Mouse (Mus musculus) B cell, adult (primary cell): ENCODE results near the gene Psg25. TPM values are rescaled to one million over a fixed set of nuclear protein-coding genes. Genes with fewer than 3 reads are reported as not detected.

ENCODE experiments used
- total RNA-seq: library from RNA; stranded (reverse); gene quantifications from 4 replicates; pipeline ENCODE4 v1.2.4, GENCODE M21; 2023; ENCODE audit not compliant: inconsistent age

The Psg25 gene
- not detected in 4 replicates for total RNA-seq

GRCm38 (mm10) chr7:18532169-18532568 lies at the start of gene Psg25:
TSS of gene Psg25 (minus strand) at chr7:18532269.

GRCm38 (mm10) chr7:18567205-18567604 lies 35.1 kb upstream of the Psg25 start, which contains the start of gene Psg27:
TSS of gene Psg27 (minus strand) at chr7:18567305.

GRCm38 (mm10) chr7:18484077-18484476 lies 48.0 kb downstream of the Psg25 start, which contains the start of gene Psg26:
TSS of gene Psg26 (minus strand) at chr7:18484177.

Other genes with a start within 250 kb of the Psg25 start
- not detected in 4 replicates for gene Psg18, start 177.3 kb downstream of the Psg25 start, total RNA-seq
- not detected in 4 replicates for gene Psg28, start 100.2 kb downstream of the Psg25 start, total RNA-seq
- not detected in 4 replicates for gene Psg26, start 48.1 kb downstream of the Psg25 start, total RNA-seq
- not detected in 4 replicates for gene Psg27, start 35.0 kb upstream of the Psg25 start, total RNA-seq
- gene Psg23, start 84.2 kb upstream of the Psg25 start, total RNA-seq, result not detected in 4 replicates
- not detected in 4 replicates for gene Psg21, start 124.5 kb upstream of the Psg25 start, total RNA-seq
- not detected in 4 replicates for gene Psg20, start 153.9 kb upstream of the Psg25 start, total RNA-seq
- gene Psg22, start 185.8 kb upstream of the Psg25 start, total RNA-seq, result not detected in 4 replicates